Mouse (Mus musculus): Measurements from ENCODE around the gene Grik3.

DNA sequence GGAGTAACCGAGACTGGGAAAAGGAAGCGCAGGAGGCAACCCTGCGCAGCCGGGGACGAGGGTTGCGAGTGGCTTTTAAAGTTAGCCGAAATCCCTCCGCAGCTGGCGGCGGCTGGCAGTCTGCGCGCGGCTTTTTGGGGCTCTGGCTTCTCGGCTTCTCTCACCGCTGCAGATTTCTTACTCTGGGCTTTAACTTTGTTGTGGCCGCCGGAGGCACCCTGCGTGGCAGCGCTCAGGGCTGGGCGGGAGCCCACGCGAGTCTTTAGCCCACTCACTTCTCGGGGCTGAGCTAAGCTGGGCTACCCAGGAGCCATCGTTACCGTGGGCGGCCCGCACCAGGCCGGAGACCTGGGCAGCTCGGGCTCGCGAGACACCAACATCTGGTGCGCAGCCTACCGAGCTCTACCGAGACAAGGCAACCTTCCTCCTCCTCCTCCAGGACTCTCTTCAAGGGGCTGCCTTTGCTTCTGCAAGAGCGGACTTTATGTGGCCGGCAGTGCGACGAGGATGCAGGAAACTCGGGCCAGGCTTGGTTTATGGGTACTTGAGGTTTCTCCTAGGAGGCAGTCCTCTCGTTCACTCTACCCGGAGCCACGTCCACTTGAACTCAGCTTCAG, 1.1 kb downstream of the Grik3 start:
- no peak for TF ChIP-seq USF1 (IDR thresholded peaks at IDR 0.05; ENCODE audit: low read depth)
- TF ChIP-seq MAX (IDR thresholded peaks at IDR 0.05; ENCODE audit: low read depth): no peak
- TF ChIP-seq POLR2A (IDR thresholded peaks at IDR 0.05; ENCODE audit: insufficient read length, low read depth): no peak
- TF ChIP-seq MYOG (IDR thresholded peaks at IDR 0.05; ENCODE audit: control insufficient read depth in 1 of 3, insufficient read depth in 1 of 3, insufficient read length in 2 of 3, low read depth in 2 of 3): no peak
- TF ChIP-seq POLR2AphosphoS2 (IDR thresholded peaks at IDR 0.05; ENCODE audit: insufficient read length, low read depth): no peak
- TF ChIP-seq SRF (IDR thresholded peaks at IDR 0.05; ENCODE audit: control insufficient read depth, insufficient read length, low read depth): no peak
- no peak for TF ChIP-seq TCF12 (IDR thresholded peaks at IDR 0.05; ENCODE audit: insufficient read depth, poor library complexity, severe bottlenecking)
- TF ChIP-seq CEBPB (IDR thresholded peaks at IDR 0.05; ENCODE audit: insufficient read depth, poor library complexity, severe bottlenecking): no peak
